ENCODE assay signal across 24 mouse cellular contexts in the genomic region with DNA sequence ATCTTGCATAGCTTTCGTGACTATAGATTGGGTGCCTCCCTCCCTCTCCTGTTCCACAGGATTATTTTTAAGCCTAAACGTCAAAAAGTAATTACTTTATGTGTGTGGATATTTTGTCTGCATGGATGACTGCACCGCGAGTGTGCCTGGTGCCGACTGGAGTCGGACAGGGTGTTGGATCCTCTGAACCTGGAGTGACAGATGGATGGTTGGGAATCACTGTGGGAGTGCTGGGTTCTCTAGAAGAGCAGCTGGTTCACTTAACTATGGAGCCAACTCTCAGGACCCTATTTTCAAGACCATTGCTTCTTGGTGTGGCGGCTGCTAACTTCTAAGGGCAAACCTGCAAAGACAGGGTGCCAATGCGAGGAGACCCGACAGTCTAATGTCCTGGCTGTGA. TPM values are rescaled to one million over a fixed set of nuclear protein-coding genes. Genes with fewer than 3 reads are reported as not detected.
DNase-seq lines count a peak whose midpoint lies in the region; ATAC-seq and TF ChIP-seq lines count a peak whose summit lies in the region.
"Had no signal": no experiment of that assay in that cellular context is flagged by ENCODE, and none has a peak within 500 bp of the region (broad histone marks: within the 10 kb centered on the region; RNA-seq: fewer than 3 reads in every experiment).

No protein-coding gene starts in this region.

- peaks cover 20% of the 10 kb centered on the region for H3K36me3 ChIP-seq in heart, embryonic 12.5 days

- no peak for TF ChIP-seq CTCF in layer of hippocampus, adult 2 months (conservative IDR thresholded peaks at IDR 0.05)

- 0 out of 2 replicates have a peak, but pooled peaks cover 5% of the 10 kb centered on the region for H3K9me3 ChIP-seq in heart, embryonic 12.5 days (replicated peaks)
- H3K9me3 ChIP-seq: embryonic facial prominence, embryonic 15.5 days; heart, embryonic 15.5 days; limb, embryonic 10.5 days; megakaryocyte, embryonic 14.5 days had no signal

- H3K9ac ChIP-seq in heart, embryonic 12.5 days = no peak overlapping the region
- H3K9ac ChIP-seq: embryonic facial prominence, embryonic 15.5 days; heart, embryonic 15.5 days had no signal

- WGBS in heart, embryonic 12.5 days = 87% methylated on average over 9 of the region's 9 CpGs

- no peak for DNase-seq in layer of hippocampus, adult 2 months (ENCODE audit: low spot score in 2 of 2)
- DNase-seq in layer of hippocampus, adult 11-12 months (ENCODE audit: low spot score) = no peak
- DNase-seq in brain, adult 2 months (ENCODE audit: low read depth, low spot score) = peak; percentile 51
- DNase-seq in cerebellum, adult 11-12 months = peak; percentile 45
- DNase-seq in cerebellum, postnatal 36 days = peak; percentile 24 to 35
- DNase-seq in layer of hippocampus, postnatal 10 days (ENCODE audit: low spot score in 2 of 2) = no peak
- DNase-seq: adrenal gland, adult 8-10 months; kidney, adult 11 months; lung, adult 2 months; thymus, adult 2 months had no signal

- no peak overlapping the region for H3K4me2 ChIP-seq in heart, embryonic 12.5 days
- H3K4me2 ChIP-seq: embryonic facial prominence, embryonic 15.5 days; heart, embryonic 15.5 days had no signal

- H3K4me3 ChIP-seq in layer of hippocampus, adult 2 months = no peak overlapping the region
- H3K4me3 ChIP-seq in heart, embryonic 12.5 days = no peak overlapping the region
- H3K4me3 ChIP-seq: embryonic facial prominence, embryonic 15.5 days; heart, embryonic 15.5 days; limb, embryonic 10.5 days; megakaryocyte, embryonic 14.5 days had no signal

- H3K4me1 ChIP-seq in heart, embryonic 12.5 days (replicated peaks) = peaks cover 15% of the 10 kb centered on the region; the same call in 1 of the 2 replicates

- peak overlapping the region; percentile 87 for H3K27ac ChIP-seq in layer of hippocampus, adult 2 months
- no peak overlapping the region for H3K27ac ChIP-seq in heart, embryonic 12.5 days (ENCODE audit: poor library complexity, severe bottlenecking)
- H3K27ac ChIP-seq: embryonic facial prominence, embryonic 15.5 days; heart, embryonic 15.5 days had no signal

- no peak for ATAC-seq in heart, embryonic 12.5 days (ENCODE audit: insufficient number of reproducible peaks, low FRiP score)
- ATAC-seq: CD4-positive, CD25-positive, alpha-beta regulatory T cell, adult 4 months had no signal

- H3K27me3 ChIP-seq in heart, embryonic 12.5 days (replicated peaks) = no peaks in the 10 kb centered on the region
- H3K27me3 ChIP-seq: embryonic facial prominence, embryonic 15.5 days; heart, embryonic 15.5 days; megakaryocyte, embryonic 14.5 days had no signal

RNA-seq across cellular contexts. Expression of a gene that starts 50.9 kb away (rescaled TPM):
- not detected for total RNA-seq in layer of hippocampus, adult 2 months (2021)
- not detected for total RNA-seq in layer of hippocampus, postnatal 10 days (2021)
- polyA plus RNA-seq in heart, embryonic 12.5 days (2016; fragmentation: Nextera tagmentation; extraction: Ambion mirVana) = not detected in 2 replicates
- total RNA-seq: adrenal gland, adult 8-10 months; granulocyte monocyte progenitor cell, adult 5-6 weeks; layer of hippocampus, postnatal 14 days; MEL had no signal
- polyA plus RNA-seq: CD4-positive, CD25-positive, alpha-beta regulatory T cell, adult 4 months; embryonic facial prominence, embryonic 15.5 days; forebrain, embryonic 11.5 days; heart, embryonic 15.5 days; hindbrain, embryonic 11.5 days; limb, embryonic 10.5 days; lung, adult 2 months; neural tube, embryonic 14.5 days; small intestine, adult 2 months; stomach, embryonic 14.5 days; thymus, adult 2 months had no signal

Comparison
In these comparisons a context has a peak if more than half of its experiments do, and no peak if none do; other contexts are left out.
1. DNase-seq: peak in brain, adult 2 months (single experiment), cerebellum, adult 11-12 months (single experiment) and cerebellum, postnatal 36 days (2 of 2); none in layer of hippocampus, adult 2 months (0 of 2), layer of hippocampus, adult 11-12 months (single experiment) and layer of hippocampus, postnatal 10 days (0 of 2).